Mouse (Mus musculus): Measurements from ENCODE around the gene Mindy2.

DNA sequence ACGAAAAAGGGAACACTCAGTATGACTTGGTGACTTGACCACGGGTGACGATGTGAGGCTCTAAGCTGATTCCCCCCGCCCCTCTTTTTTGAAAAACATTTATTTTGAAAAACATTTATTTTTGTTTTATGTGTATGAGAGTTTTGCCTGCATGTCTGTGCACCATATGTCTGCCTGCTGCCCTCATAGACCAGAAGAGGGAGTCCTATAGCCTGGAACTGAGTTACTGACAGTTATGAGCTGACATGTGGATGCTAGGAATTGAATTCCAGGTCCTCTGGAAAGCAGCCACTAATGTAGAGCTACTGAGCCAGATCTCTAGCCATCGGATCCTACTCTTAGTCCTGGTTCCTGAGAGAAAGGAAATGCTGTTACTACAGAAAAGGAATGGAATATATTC is 19.0 kb upstream of the Mindy2 start:
- TF ChIP-seq CTCF (IDR thresholded peaks at IDR 0.05; ENCODE audit: extremely low read depth, insufficient read depth, insufficient read length, insufficient replicate concordance): no peak
- no peak for TF ChIP-seq POLR2A (IDR thresholded peaks at IDR 0.05; ENCODE audit: low read depth, low read length)
